Mouse (Mus musculus) lung, embryonic 14.5 days (tissue): ENCODE results near the gene Zmiz1. TPM values are rescaled to one million over a fixed set of nuclear protein-coding genes. Genes with fewer than 3 reads are reported as not detected.
A peak's percentile ranks its signal among the peaks of the same experiment; 100 is the strongest.

Source experiments
- ATAC-seq: fragments of 200-750 bp; cut with Nextera tagmentation; 2 replicates; pipeline ENCODE4 v1.8.0; 2017; ENCODE audit warnings: mild to moderate bottlenecking, moderate TSS enrichment, moderate library complexity; ENCODE audit not compliant: insufficient read depth
- DNase-seq: peaks from one replicate; pipeline ENCODE4 v3.0.0-alpha.2; 2015
- H3K27ac ChIP-seq: fragments of 300-500 bp; sonication (generic); 2 replicates; pipeline ENCODE4 v1.5.1; 2014; ENCODE audit warnings: low read depth, mild to moderate bottlenecking, moderate library complexity
- H3K27me3 ChIP-seq: fragments of 300-500 bp; sonication (generic); 2 replicates; pipeline ENCODE4 v1.6.1; 2014; ENCODE audit warnings: low read length, control low read depth; ENCODE audit not compliant: insufficient read depth
- H3K36me3 ChIP-seq: fragments of 300-500 bp; sonication (generic); 2 replicates; pipeline ENCODE4 v1.6.1; 2014; ENCODE audit warnings: control low read depth; ENCODE audit not compliant: insufficient read depth
- H3K4me1 ChIP-seq: fragments of 300-500 bp; sonication (generic); 2 replicates; pipeline ENCODE4 v1.6.1; 2014; ENCODE audit warnings: antibody characterized with exemption, control low read depth; ENCODE audit not compliant: insufficient read depth
- H3K4me2 ChIP-seq: fragments of 300-500 bp; sonication (generic); 2 replicates; pipeline ENCODE4 v1.6.1; 2014; ENCODE audit warnings: mild to moderate bottlenecking
- H3K4me3 ChIP-seq: fragments of 300-500 bp; sonication (generic); 2 replicates; pipeline ENCODE4 v1.5.1; 2014; ENCODE audit warnings: low read depth, low read length
- H3K9ac ChIP-seq: fragments of 300-500 bp; sonication (generic); 2 replicates; pipeline ENCODE4 v1.6.1; 2014
- H3K9me3 ChIP-seq: fragments of 300-500 bp; sonication (generic); 2 replicates; pipeline ENCODE4 v1.6.1; 2016; ENCODE audit warnings: low read depth, low read length, control low read depth
- CTCF ChIP-seq: IDR thresholded peaks from 2 replicates; pipeline ENCODE4 v1.5.1; 2016; ENCODE audit warnings: antibody characterized with exemption, low read depth
- WGBS: fragments of 180-500 bp; shearing (Covaris S2); extraction: QIAGEN DNeasy Blood & Tissue Kit; methylation state at CpG from one replicate; pipeline ENCODE4 v1.1.7; 2014; 5-methylcytosine and 5-hydroxymethylcytosine counted together
- polyA plus RNA-seq: library from polyadenylated mRNA; unstranded; fragments of >200 nt; fragmentation: Nextera tagmentation; extraction: Ambion mirVana; gene quantifications from 2 replicates; pipeline ENCODE4 v1.2.1, GENCODE M21; 2014

The Zmiz1 gene
- polyA plus RNA-seq, 1 experiment from 2014 or later: 33.5 TPM

GRCm38 (mm10) chr14:25534918-25535582 is 76.1 kb downstream of the Zmiz1 start:
- no peak overlapping the region for H3K4me2 ChIP-seq
- 50% methylated on average over 11 of the region's 11 CpGs for WGBS

GRCm38 (mm10) chr14:25535583-25535943 is 76.6 kb downstream of the Zmiz1 start:
- ATAC-seq: no peak
- 0 out of 2 replicates have a peak overlapping the region, but pooled peaks have one; percentile 11 for H3K27ac ChIP-seq
- peaks cover 32% of the 10 kb centered on the region for H3K4me1 ChIP-seq
- TF ChIP-seq CTCF: no peak
- peaks cover 28% of the 10 kb centered on the region for H3K36me3 ChIP-seq
- H3K9me3 ChIP-seq: no peaks in the 10 kb centered on the region
- no peak for DNase-seq
- H3K9ac ChIP-seq: no peak overlapping the region; the same call in 1 of the 2 replicates
- no peak overlapping the region for H3K4me2 ChIP-seq
- no peak overlapping the region for H3K4me3 ChIP-seq
- H3K27me3 ChIP-seq: no peaks in the 10 kb centered on the region
- 77% methylated on average over 4 of the region's 4 CpGs for WGBS

More at GRCm38 (mm10) chr14:25534918-25535582, 76.1 kb downstream of the Zmiz1 start:
- ATAC-seq (no peak), DNase-seq (no peak)
- TF ChIP-seq CTCF: peak; percentile 14; the same call in 1 of the 2 replicates
- Histone ChIP-seq H3K4me1 (peaks cover 32% of the 10 kb centered on the region), H3K9ac (no peak overlapping the region; the same call in 1 of the 2 replicates), H3K4me3 (no peak overlapping the region), H3K9me3 (no peaks in the 10 kb centered on the region), H3K36me3 (peaks cover 26% of the 10 kb centered on the region), H3K27ac (peak overlapping the region; percentile 72), H3K27me3 (no peaks in the 10 kb centered on the region)

GRCm38 (mm10) chr14:25536476-25536875 is 77.5 kb downstream of the Zmiz1 start:
- Histone ChIP-seq H3K4me3 (no peak overlapping the region), H3K4me2 (no peak overlapping the region), H3K4me1 (peaks cover 32% of the 10 kb centered on the region), H3K9ac (no peak overlapping the region), H3K27ac (no peak overlapping the region), H3K27me3 (no peaks in the 10 kb centered on the region), H3K36me3 (peaks cover 29% of the 10 kb centered on the region), H3K9me3 (no peaks in the 10 kb centered on the region)
- no peak for TF ChIP-seq CTCF
- 83% methylated on average over 8 of the region's 8 CpGs for WGBS
- ATAC-seq (no peak), DNase-seq (no peak)

- DNase-seq (no peak), ATAC-seq (no peak)
- Histone ChIP-seq H3K27ac (no peak overlapping the region), H3K4me3 (no peak overlapping the region), H3K9ac (no peak overlapping the region), H3K27me3 (no peaks in the 10 kb centered on the region), H3K4me1 (peaks cover 31% of the 10 kb centered on the region), H3K9me3 (no peaks in the 10 kb centered on the region), H3K36me3 (peaks cover 29% of the 10 kb centered on the region), H3K4me2 (no peak overlapping the region)
- WGBS: 97% methylated on average over 1 of the region's 1 CpGs
- TF ChIP-seq CTCF: no peak
Observed at GRCm38 (mm10) chr14:25537351-25537750, 78.4 kb downstream of the Zmiz1 start.

- no peak overlapping the region for H3K9ac ChIP-seq
- WGBS: 82% methylated on average over 2 of the region's 2 CpGs
- TF ChIP-seq CTCF: no peak
- H3K27ac ChIP-seq: no peak overlapping the region
- no peaks in the 10 kb centered on the region for H3K9me3 ChIP-seq
- no peak for ATAC-seq
- peaks cover 20% of the 10 kb centered on the region for H3K4me1 ChIP-seq
- no peak overlapping the region for H3K4me2 ChIP-seq
- H3K4me3 ChIP-seq: no peak overlapping the region
- peaks cover 29% of the 10 kb centered on the region for H3K36me3 ChIP-seq
- no peak for DNase-seq
- H3K27me3 ChIP-seq: no peaks in the 10 kb centered on the region
Observed at GRCm38 (mm10) chr14:25538522-25538921, 79.5 kb downstream of the Zmiz1 start.

- TF ChIP-seq CTCF: peak; percentile 47
- Histone ChIP-seq H3K4me2 (no peak overlapping the region), H3K27me3 (no peaks in the 10 kb centered on the region), H3K4me3 (no peak overlapping the region), H3K36me3 (peaks cover 29% of the 10 kb centered on the region), H3K27ac (no peak overlapping the region), H3K9ac (no peak overlapping the region), H3K9me3 (no peaks in the 10 kb centered on the region), H3K4me1 (peaks cover 9% of the 10 kb centered on the region; the same call in 1 of the 2 replicates)
- WGBS: 77% methylated on average over 10 of the region's 10 CpGs
- ATAC-seq (no peak), DNase-seq (no peak)
Observed at GRCm38 (mm10) chr14:25539493-25540116, 80.6 kb downstream of the Zmiz1 start.

GRCm38 (mm10) chr14:25540172-25540571 is 81.2 kb downstream of the Zmiz1 start:
- H3K4me2 ChIP-seq: no peak overlapping the region
- no peaks in the 10 kb centered on the region for H3K27me3 ChIP-seq
- TF ChIP-seq CTCF: no peak
- no peak overlapping the region for H3K4me3 ChIP-seq
- no peaks in the 10 kb centered on the region for H3K9me3 ChIP-seq
- DNase-seq (no peak), ATAC-seq (no peak)
- peaks cover 29% of the 10 kb centered on the region for H3K36me3 ChIP-seq
- no peak overlapping the region for H3K27ac ChIP-seq
- H3K4me1 ChIP-seq: 0 out of 2 replicates have a peak, but pooled peaks cover 4% of the 10 kb centered on the region
- 68% methylated on average over 4 of the region's 4 CpGs for WGBS
- H3K9ac ChIP-seq: no peak overlapping the region
